Mouse (Mus musculus) cerebellum, postnatal 14 days (tissue): ENCODE results near the gene Klf6.

ENCODE experiments used
- DNase-seq, 2 experiments: peaks; one replicate each; pipeline ENCODE4 v3.0.0; 2021; ENCODE audit warnings: mixed read lengths in 2 of 2

Klf6 gene

GRCm38 (mm10) chr13:5864265-5865097 is 3.2 kb downstream of the Klf6 start:
- no peak for DNase-seq

- DNase-seq: no peak
These were observed 3.8 kb downstream of the Klf6 start for GRCm38 (mm10) chr13:5865098-5865415.

GRCm38 (mm10) chr13:5866091-5866490 is 4.8 kb downstream of the Klf6 start:
- no peak for DNase-seq

- DNase-seq: no peak
These were observed 5.2 kb downstream of the Klf6 start for GRCm38 (mm10) chr13:5866532-5866931.

GRCm38 (mm10) chr13:5868376-5868775 is 7.1 kb downstream of the Klf6 start:
- DNase-seq: no peak

- DNase-seq: no peak
These were observed 8.2 kb downstream of the Klf6 start for GRCm38 (mm10) chr13:5869433-5869832.

- DNase-seq: no peak
These were observed 8.6 kb downstream of the Klf6 start for GRCm38 (mm10) chr13:5869842-5870241.

- DNase-seq: no peak
These were observed 9.3 kb downstream of the Klf6 start for GRCm38 (mm10) chr13:5870382-5871272.

GRCm38 (mm10) chr13:5871414-5871813 is 10.1 kb downstream of the Klf6 start:
- no peak for DNase-seq

- no peak for DNase-seq
These were observed 12.4 kb downstream of the Klf6 start for GRCm38 (mm10) chr13:5873681-5874080.

GRCm38 (mm10) chr13:5875478-5875877 is 14.2 kb downstream of the Klf6 start:
- DNase-seq: no peak

- no peak for DNase-seq
These were observed 17.5 kb downstream of the Klf6 start for GRCm38 (mm10) chr13:5878748-5879147.

GRCm38 (mm10) chr13:5886810-5887209 is 25.5 kb downstream of the Klf6 start:
- DNase-seq: no peak

- DNase-seq: no peak
These were observed 26.9 kb downstream of the Klf6 start for GRCm38 (mm10) chr13:5888164-5888563.

- no peak for DNase-seq
These were observed 27.4 kb downstream of the Klf6 start for GRCm38 (mm10) chr13:5888731-5889130.

GRCm38 (mm10) chr13:5890035-5890434 is 28.8 kb downstream of the Klf6 start:
- no peak for DNase-seq

GRCm38 (mm10) chr13:5892684-5893447 is 31.6 kb downstream of the Klf6 start:
- no peak for DNase-seq

GRCm38 (mm10) chr13:5894910-5895309 is 33.6 kb downstream of the Klf6 start:
- DNase-seq: no peak

GRCm38 (mm10) chr13:5895851-5896250 is 34.6 kb downstream of the Klf6 start:
- DNase-seq: peak; percentile 10 to 26

GRCm38 (mm10) chr13:5897176-5897959 is 36.1 kb downstream of the Klf6 start:
- no peak for DNase-seq

GRCm38 (mm10) chr13:5899021-5899420 is 37.7 kb downstream of the Klf6 start:
- no peak for DNase-seq

GRCm38 (mm10) chr13:5899641-5900040 is 38.4 kb downstream of the Klf6 start:
- DNase-seq: no peak
